8 mouse cellular contexts compared by ENCODE assay signal in the genomic region with DNA sequence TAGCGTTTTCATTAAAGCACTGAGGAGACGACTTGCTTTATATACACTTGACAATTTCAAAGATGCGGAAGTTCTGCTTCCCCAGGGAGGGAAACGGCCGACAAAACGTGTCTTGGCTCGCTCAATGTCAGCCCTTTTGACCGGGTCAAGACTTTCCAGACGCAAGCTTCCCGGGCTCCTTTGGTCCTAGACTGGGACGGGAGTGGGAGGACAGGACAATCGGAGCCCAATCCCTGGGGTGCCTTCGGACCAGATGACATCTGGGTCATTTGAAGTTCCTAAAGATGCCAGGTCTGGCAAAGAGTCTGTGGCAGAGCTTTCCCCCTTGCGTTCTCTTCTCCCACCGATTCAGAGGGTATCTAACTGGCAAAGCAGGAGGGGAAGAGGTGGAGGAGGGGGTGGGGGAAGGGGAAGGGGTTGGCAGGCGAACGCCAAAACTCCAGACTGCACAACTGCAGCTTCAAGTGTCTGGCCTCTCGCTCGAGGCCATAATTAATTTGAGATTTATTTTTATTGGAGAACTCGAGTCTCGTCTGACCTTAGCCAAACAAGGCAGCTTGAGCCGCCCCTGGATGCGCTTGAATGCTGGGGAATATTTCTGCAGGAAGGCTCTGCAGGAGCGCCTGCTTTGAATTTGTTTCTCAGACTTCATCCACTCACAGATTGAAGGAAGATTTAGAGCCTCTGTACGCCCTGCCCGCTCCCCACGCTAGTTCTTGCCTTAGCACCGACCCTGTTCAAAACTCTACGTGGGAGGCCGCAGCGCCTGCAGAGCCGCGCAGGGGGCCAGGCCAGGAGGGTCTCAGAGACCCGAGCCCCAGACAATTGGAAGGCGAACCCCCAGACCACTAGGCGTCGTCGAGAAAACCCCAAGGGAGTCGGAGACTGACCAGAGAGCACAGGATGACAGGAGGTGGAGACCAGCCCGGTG. TPM values are rescaled to one million over a fixed set of nuclear protein-coding genes. Genes with fewer than 3 reads are reported as not detected.
DNase-seq lines count a peak whose midpoint lies in the region.

No protein-coding gene starts in this region.

- peak; percentile 23 to 25 for DNase-seq in cerebellum, postnatal 10 days
- no peak for DNase-seq in cerebellum, postnatal 25 days
- peak; percentile 71 for DNase-seq in heart, adult 8-10 months (ENCODE audit: low spot score)
- peak; percentile 46 for DNase-seq in kidney, adult 18-20 months
- DNase-seq in lung, postnatal 25 days (ENCODE audit: low spot score) = peak; percentile 38
- no peak for DNase-seq in cerebellum, postnatal 14 days
- DNase-seq in layer of hippocampus, postnatal 14 days (ENCODE audit: low spot score in 2 of 2) = no peak
- DNase-seq in testis, postnatal 14 days (ENCODE audit: low spot score) = no peak

RNA-seq across cellular contexts. Expression of gene Fli1, which starts 2.3 kb away (rescaled TPM):
- 10 to 100 TPM; 18.5 to 30.7 (median 20.8) TPM for total RNA-seq in heart, adult 8-10 months (2022)
- total RNA-seq in layer of hippocampus, postnatal 14 days (2021) = 1 to 10 TPM; 6.1 to 6.7 TPM

Comparison
In these comparisons a context has a peak if more than half of its experiments do, and no peak if none do; other contexts are left out.
1. DNase-seq: peak in cerebellum, postnatal 10 days (2 of 2), heart, adult 8-10 months (single experiment), kidney, adult 18-20 months (single experiment) and lung, postnatal 25 days (single experiment); none in cerebellum, postnatal 25 days (0 of 2), cerebellum, postnatal 14 days (0 of 2), layer of hippocampus, postnatal 14 days (0 of 2) and testis, postnatal 14 days (single experiment).